Mouse (Mus musculus) embryonic facial prominence, embryonic 11.5 days (tissue): ENCODE measurements around the gene Gm10406. TPM values are rescaled to one million over a fixed set of nuclear protein-coding genes. Genes with fewer than 3 reads are reported as not detected.
"Not testable (repeated sequence)": the region's sequence is repeated elsewhere in the genome, so short reads cannot be mapped to it uniquely, and the experiment has no call there.

Experiments used
- ATAC-seq: fragments of 200-750 bp; cut with Nextera tagmentation; replicated peaks from 2 replicates; pipeline ENCODE4 v1.8.0; 2017; ENCODE audit warnings: low read depth; ENCODE audit not compliant: insufficient number of reproducible peaks, low FRiP score, low TSS enrichment
- DNase-seq: peaks from one replicate; pipeline ENCODE4 v3.0.0-alpha.2; 2015; ENCODE audit warnings: low spot score
- H3K27ac ChIP-seq: fragments of 300-500 bp; sonication (generic); replicated peaks from 2 replicates; pipeline ENCODE4 v1.5.1; 2014; ENCODE audit warnings: mild to moderate bottlenecking, low read depth, low read length, control low read depth
- H3K27me3 ChIP-seq: fragments of 300-500 bp; sonication (generic); 2 replicates; pipeline ENCODE4 v1.6.1; 2014; ENCODE audit warnings: mild to moderate bottlenecking, low read length, moderate library complexity, mixed read lengths; ENCODE audit not compliant: control insufficient read depth, insufficient read depth
- H3K36me3 ChIP-seq: fragments of 300-500 bp; sonication (generic); replicated peaks from 2 replicates; pipeline ENCODE4 v1.6.1; 2014; ENCODE audit warnings: low read depth, mild to moderate bottlenecking, low read length, moderate library complexity, mixed read lengths; ENCODE audit not compliant: control insufficient read depth, insufficient read depth
- H3K4me1 ChIP-seq: fragments of 300-500 bp; sonication (generic); 2 replicates; pipeline ENCODE4 v1.6.1; 2014; ENCODE audit warnings: low read length, mixed read lengths; ENCODE audit not compliant: control insufficient read depth, insufficient read depth
- H3K4me2 ChIP-seq: fragments of 300-500 bp; sonication (generic); 2 replicates; pipeline ENCODE4 v1.6.1; 2014; ENCODE audit warnings: low read depth, mild to moderate bottlenecking, control low read depth, low read length, moderate library complexity
- H3K4me3 ChIP-seq: fragments of 300-500 bp; sonication (generic); 2 replicates; pipeline ENCODE4 v1.5.1; 2014; ENCODE audit warnings: low read depth, low read length, control low read depth
- H3K9ac ChIP-seq: fragments of 300-500 bp; sonication (generic); replicated peaks from 2 replicates; pipeline ENCODE4 v1.6.1; 2014; ENCODE audit warnings: mild to moderate bottlenecking, control low read depth, low read length
- H3K9me3 ChIP-seq: fragments of 300-500 bp; sonication (generic); replicated peaks from 2 replicates; pipeline ENCODE4 v1.6.1; 2016; ENCODE audit warnings: mild to moderate bottlenecking, low read length, inconsistent platforms, mixed read lengths; ENCODE audit not compliant: control insufficient read depth
- WGBS: fragments of 180-500 bp; shearing (Covaris S2); extraction: QIAGEN DNeasy Blood & Tissue Kit; methylation state at CpG from one replicate; pipeline ENCODE4 v1.1.7; 2014; 5-methylcytosine and 5-hydroxymethylcytosine counted together
- polyA plus RNA-seq: library from polyadenylated mRNA; unstranded; fragments of >200 nt; fragmentation: Nextera tagmentation; extraction: Ambion mirVana; gene quantifications from 2 replicates; pipeline ENCODE4 v1.2.1, GENCODE M21; 2014

Gm10406 gene
- 1.7 and 2.0 TPM in 2 replicates for polyA plus RNA-seq

DNA sequence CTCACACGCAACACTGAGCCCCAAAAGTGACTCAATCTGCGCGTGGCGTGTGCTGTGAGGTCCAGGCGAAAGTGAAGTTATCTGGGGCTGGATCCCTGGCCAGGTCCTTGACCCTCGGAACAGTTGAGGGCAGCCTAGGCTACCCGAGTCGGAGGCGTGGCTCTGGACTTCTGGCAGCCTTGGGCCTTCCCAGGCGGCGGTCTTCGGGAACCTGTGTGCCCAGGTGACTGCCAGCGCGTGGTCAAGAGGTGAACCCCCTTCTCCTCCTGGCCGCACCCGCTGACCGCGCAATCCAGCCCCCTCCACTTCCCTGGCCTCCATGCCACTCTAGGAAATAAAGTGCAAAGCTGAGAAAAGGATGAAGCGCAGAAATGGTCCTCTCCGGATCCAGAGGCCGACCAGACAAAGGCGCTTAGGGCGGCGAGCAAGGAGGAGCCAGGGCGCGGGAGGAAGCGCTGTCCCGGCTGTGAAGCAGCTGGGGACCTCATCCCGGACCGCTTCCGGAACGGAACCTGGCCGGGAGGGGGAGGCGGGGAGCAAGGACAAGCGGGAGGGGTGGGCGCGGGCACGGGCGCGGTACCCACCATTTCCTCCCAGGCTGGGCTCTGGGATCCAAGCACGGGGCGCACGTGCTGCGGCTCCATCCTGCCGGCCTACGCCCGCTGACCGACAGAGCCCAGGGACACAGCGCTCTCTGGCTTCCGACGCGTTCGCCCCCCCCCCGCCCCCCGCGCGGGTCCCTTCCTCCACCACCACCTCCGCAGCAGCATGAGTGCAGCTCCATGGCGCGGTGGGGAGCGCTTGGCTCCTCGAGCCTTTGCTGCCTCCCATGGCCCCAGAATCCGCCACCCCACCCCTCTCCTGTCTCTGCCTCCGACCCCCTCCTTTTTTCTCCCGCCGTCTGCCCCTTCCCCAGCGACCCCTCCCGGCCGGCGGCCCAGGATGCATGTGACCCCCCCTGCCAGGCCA is at the start of gene Gm10406:
Gene Gm10406, minus strand, starts transcription at position 669 of the 969 bp plus-strand sequence.
- whole genome bisulfite sequencing = under 1% methylated on average over 41 of the region's 70 CpGs
- not testable (repeated sequence) for H3K9me3 ChIP-seq, H3K27ac ChIP-seq, H3K27me3 ChIP-seq, ATAC-seq, H3K36me3 ChIP-seq, H3K4me1 ChIP-seq
- DNase-seq = peak; percentile 7
- H3K4me2 ChIP-seq = peak within 1 kb of the TSS; percentile 65
- peak within 1 kb of the TSS; percentile 39 for H3K4me3 ChIP-seq
- peak within 1 kb of the TSS; percentile 60 for H3K9ac ChIP-seq

DNA sequence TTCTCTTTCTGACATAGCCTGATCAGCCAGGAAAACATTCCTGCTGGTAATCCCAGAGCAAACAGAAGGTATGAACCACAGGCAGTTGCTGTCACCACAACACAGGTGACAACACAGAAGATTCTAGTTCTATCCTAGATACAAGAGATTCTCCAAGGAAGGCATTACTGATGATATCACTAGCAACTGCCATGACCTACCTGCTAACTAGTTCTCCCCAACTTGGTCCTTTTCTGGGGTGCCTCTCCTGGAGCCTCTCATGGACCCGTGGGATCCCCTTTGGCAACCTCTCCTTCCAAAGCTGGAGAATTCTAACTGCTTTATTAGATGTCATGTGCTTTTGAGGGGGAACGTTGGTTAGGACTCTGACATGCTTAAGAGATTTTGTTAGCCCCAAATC is 17.6 kb upstream of the Gm10406 start, which contains the start of gene Gm3685:
Gene Gm3685, minus strand, starts transcription at position 101 of the 400 bp plus-strand sequence.
- H3K27ac ChIP-seq, H3K9me3 ChIP-seq, DNase-seq, H3K9ac ChIP-seq, H3K4me3 ChIP-seq, H3K36me3 ChIP-seq, ATAC-seq, H3K4me2 ChIP-seq, H3K4me1 ChIP-seq, H3K27me3 ChIP-seq: not testable (repeated sequence)
- WGBS = no CpG with 5 or more reads among the region's 2 CpGs

DNA sequence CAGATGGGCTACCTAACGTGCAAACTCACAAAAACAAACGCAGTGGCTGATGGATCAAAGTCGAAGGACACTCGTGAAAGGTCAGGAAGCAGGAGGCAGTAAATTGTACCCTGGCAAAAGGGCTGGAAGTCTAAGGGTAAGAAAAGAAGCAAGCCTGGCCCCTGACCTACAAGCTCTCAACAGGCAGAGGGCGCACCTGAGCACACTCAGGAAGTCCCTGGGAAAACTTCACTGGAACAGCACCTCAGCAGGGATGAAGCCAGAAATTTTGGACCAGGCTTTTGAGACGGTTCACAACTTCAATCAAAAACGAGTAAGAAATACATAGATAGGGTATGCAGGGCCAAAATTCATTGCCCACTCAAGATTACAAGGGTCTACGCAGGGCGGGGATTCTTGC is 975 bp downstream of the Gm10406 start:
- H3K9ac ChIP-seq, DNase-seq, H3K27ac ChIP-seq, H3K4me2 ChIP-seq, H3K4me3 ChIP-seq, ATAC-seq, H3K9me3 ChIP-seq, H3K36me3 ChIP-seq, H3K27me3 ChIP-seq, H3K4me1 ChIP-seq: not testable (repeated sequence)
- 4% methylated on average over 7 of the region's 9 CpGs for WGBS

GRCm38 (mm10) chr14:6973718-6974117 is 53.5 kb downstream of the Gm10406 start, which contains the start of gene Gm6356:
TSS of gene Gm6356 (minus strand) at chr14:6973818.
- H3K27me3 ChIP-seq, H3K27ac ChIP-seq, H3K4me2 ChIP-seq, ATAC-seq, H3K4me1 ChIP-seq, H3K36me3 ChIP-seq, H3K9me3 ChIP-seq, DNase-seq, H3K9ac ChIP-seq, H3K4me3 ChIP-seq: not testable (repeated sequence)
- WGBS = 46% methylated on average over 1 of the region's 2 CpGs

Other genes starting within 250 kb of the Gm10406 start
- not detected in 2 replicates for gene Gm3642, start 187.1 kb downstream of the Gm10406 start, polyA plus RNA-seq
- gene Gm3667, start 137.5 kb downstream of the Gm10406 start, polyA plus RNA-seq = 2.2 and 2.8 TPM in 2 replicates
- gene Gm6356, start 53.6 kb downstream of the Gm10406 start, polyA plus RNA-seq = not detected in 2 replicates
- not detected in 2 replicates for gene Gm3685, start 17.5 kb upstream of the Gm10406 start, polyA plus RNA-seq
- 2.3 and 2.5 TPM in 2 replicates for gene Gm3696, start 73.2 kb upstream of the Gm10406 start, polyA plus RNA-seq
- gene Gm6676, start 98.0 kb upstream of the Gm10406 start, polyA plus RNA-seq = not detected in 2 replicates
- 5.2 and 5.6 TPM in 2 replicates for gene Gm3512, start 147.1 kb upstream of the Gm10406 start, polyA plus RNA-seq
- not detected in 2 replicates for gene Gm16434, start 167.1 kb upstream of the Gm10406 start, polyA plus RNA-seq
- not detected in 2 replicates for gene Gm3727, start 237.3 kb upstream of the Gm10406 start, polyA plus RNA-seq